Mouse (Mus musculus) induced T-regulatory cell, adult 2 months (primary cell): ENCODE data around the gene Stra8.

Source experiments
- DNase-seq: peaks from one replicate; pipeline ENCODE4 v3.0.0-alpha.2; 2012; ENCODE audit warnings: low read depth

The Stra8 gene

DNA sequence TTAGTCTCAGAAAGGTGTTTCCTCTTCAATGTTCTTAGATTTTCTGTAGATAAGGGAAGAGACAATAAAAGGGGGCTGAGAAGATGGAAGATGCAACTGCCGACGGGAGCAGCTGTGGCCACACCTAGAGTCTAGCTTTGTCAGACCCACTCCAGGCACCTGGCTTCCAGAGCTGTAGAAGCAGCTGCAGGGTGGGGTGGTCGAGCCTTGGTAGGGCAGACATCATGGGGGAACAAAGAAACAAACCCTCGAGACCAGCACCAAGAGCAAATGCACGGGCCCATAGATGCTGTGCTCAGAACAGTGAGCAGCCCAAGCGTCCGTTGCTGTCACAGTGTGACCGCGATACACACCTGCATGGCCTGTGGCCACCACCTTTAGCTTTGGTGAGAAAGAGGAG is 22.5 kb downstream of the Stra8 start:
- no peak for DNase-seq

GRCm38 (mm10) chr6:34943499-34943898 is 23.5 kb downstream of the Stra8 start:
- no peak for DNase-seq

DNA sequence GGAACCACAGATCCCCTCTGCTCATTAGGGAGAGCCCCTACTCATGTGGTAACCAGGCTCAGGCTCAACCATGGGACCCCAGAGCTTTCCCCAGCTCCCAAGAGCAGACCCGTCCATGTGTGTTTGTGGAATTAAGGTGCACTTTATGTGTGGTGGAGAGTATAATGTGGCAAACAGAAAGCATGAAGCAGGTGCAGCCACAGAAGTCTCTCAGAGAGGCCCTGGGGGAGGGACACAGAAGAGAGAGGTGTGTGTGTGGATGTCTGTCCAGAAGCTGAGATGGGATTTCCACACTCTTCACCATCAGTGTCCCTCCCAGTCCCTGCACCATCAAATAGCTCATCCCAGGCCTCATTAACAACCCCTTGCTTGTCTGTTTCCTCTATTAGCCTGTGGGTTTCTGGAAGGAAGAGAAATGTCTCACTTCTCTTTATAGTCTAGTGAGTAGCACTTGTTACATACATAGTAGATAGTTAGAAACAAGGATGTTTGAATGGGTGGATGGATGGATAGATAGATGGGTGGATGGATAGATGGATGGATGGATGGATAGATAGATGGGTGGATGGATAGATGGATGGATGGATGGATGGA is 26.6 kb downstream of the Stra8 start:
- no peak for DNase-seq

- no peak for DNase-seq
Measured at GRCm38 (mm10) chr6:34948461-34948860, 28.5 kb downstream of the Stra8 start.

- no peak for DNase-seq
Measured at GRCm38 (mm10) chr6:34951518-34951917, 31.6 kb downstream of the Stra8 start.

GRCm38 (mm10) chr6:34951956-34952667 is 32.1 kb downstream of the Stra8 start:
- DNase-seq = peak; percentile 15

DNA sequence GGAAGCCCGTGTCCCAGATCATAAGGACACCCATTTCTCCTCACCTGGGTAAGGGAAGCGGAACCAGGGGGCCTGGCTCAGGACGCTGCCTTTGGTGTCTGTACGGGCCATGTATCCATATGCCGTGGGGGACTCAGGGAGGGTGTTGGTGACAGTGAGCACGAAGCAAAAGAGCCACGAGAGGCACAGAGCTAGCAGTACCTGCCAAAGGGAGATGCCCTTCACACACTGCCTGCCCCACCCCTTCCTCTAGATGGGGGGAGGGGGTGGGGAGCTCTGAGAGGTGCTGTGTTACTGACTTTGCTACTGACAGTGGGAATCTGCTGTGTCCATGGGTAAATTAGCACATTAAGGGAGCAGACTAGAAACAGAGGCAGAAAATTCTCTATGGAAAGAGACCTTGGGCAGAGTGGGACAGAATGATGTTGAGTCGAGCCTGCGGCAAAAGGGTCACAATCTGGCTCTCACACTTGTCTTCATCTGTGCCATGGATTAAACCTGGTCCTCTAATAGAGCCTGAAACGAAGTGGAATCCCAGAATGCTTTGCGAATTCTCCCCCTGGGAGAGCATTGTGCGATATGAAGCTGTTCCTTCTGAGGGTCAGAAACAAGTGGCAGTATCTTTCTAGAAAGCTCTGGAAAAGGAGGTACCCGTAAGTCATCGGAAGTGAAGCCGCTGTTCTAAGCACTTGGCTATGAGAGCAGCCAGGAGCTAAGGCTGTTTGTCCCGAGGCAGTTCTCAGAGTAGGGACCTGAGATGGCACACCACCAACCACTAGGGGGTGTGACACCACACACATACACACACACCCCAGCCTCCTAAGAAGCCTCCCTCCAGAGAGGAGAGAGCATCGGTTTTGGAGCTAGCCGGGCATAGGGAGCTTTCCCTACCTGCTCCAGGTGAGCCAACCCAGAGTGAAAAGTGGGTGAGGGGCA is 35.2 kb downstream of the Stra8 start:
- DNase-seq = peak; percentile 73

DNA sequence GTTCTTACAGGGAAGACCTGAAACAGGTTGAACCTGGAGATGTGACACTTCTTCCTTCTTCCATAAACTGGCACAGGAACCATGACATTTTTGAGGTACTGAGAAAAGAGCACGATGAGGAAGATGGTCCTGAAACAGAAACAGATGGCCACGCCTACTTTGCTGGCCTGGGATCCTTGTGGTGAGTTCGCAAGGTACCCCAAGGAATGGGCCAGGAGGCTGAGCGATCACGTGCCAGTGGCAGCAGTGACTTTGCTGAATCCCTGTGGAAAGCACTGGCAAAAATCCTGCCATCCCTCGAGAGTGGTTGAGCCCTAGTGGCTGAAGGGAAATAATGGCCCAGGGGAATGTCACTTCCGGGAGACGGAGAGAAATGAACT is 35.9 kb downstream of the Stra8 start:
- DNase-seq = no peak

DNA sequence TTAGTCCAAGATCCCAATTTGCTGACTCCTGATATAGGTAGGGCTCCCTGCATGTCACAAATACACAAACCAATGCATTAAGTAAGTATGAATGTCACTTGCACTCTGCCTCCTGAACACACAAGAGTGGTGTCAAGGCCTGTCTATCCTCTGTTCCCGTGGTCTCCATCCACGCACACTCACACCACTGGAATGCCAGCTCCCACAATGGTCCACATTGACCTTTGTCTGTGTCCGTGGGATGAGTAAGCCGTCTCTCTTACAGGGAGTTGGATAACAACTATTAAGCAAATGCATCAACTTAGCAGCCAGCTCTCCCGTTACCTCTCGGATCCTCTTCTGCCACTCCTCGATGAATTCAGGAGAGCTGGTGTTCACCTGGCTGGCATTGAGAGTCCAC is 39.2 kb downstream of the Stra8 start:
- no peak for DNase-seq

DNA sequence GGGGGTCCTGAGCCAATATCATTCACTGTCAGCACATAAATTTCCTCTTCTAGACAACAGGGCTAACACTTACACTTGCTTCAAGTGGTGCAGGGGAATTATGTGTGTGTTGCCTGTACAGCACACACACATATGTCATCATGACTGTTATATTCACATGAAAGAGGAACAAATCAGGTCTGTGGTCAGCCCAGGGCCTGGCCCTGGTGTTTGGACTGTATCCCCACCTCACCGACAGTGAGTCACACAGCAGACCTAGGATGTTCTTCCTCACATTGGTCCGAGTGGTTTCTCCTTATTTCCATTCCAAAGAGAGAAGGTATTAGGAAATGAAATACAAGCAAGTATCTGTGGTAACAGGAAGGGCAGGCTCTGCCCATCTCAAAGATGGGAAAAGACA is 44.6 kb downstream of the Stra8 start:
- DNase-seq = no peak

DNA sequence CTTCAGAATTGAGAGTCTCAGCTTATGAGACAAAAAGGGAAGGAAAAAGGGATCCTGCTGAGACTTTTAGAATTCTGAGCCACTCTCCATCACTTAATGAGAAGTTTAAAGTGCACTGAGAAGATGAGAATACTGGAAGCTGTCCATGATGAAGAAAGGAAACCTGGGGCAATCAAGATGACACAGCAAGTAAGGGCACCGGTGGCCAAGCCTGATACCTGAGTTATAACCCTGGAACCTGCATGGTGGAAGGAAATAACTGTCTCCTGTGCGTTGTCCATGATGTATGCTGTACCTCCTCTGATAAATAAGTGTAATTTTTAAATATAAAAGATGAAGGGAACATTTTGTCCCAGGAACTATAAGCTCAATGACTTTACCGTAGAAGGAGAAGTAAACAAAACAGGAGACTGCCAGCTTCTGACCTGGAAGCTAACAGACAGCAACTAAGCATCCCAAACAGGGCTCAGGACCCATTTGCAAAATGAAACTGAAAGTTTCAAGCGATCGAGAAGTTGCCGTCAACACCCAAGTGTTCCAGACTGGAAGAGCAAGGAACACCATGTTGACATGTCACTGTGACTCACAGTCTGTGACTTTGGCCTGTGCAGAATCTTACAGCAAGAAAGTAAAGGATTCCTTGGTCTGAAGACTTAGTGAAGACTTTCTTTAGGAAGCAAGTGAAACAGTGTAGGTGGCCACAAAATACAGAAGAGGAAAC is 46.0 kb downstream of the Stra8 start:
- peak; percentile 52 for DNase-seq

GRCm38 (mm10) chr6:34971181-34971580 is 51.2 kb downstream of the Stra8 start:
- DNase-seq = no peak

- DNase-seq = no peak
Measured at GRCm38 (mm10) chr6:34979291-34979690, 59.3 kb downstream of the Stra8 start.

DNA sequence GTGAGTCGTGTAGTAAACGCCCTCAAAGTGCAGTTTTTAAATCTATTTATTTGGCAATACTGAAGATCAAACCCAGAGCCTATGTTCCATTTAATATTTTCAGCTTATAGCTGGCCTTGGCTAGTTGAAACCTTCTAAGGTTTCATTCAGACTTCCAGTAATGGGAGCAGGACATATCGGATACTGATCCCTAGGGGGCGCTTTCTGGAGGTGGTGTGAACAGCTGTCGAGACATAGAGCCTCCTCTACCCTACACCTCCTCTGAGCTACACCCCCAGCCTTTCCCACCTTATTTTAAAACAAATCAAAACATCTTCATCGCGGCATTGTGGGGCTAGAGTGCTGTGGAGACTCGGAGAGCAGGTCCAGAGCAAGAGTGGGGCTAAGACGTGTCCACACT is 60.7 kb downstream of the Stra8 start:
- no peak for DNase-seq

- DNase-seq = no peak
Measured at GRCm38 (mm10) chr6:34987085-34987645, 67.2 kb downstream of the Stra8 start.

DNA sequence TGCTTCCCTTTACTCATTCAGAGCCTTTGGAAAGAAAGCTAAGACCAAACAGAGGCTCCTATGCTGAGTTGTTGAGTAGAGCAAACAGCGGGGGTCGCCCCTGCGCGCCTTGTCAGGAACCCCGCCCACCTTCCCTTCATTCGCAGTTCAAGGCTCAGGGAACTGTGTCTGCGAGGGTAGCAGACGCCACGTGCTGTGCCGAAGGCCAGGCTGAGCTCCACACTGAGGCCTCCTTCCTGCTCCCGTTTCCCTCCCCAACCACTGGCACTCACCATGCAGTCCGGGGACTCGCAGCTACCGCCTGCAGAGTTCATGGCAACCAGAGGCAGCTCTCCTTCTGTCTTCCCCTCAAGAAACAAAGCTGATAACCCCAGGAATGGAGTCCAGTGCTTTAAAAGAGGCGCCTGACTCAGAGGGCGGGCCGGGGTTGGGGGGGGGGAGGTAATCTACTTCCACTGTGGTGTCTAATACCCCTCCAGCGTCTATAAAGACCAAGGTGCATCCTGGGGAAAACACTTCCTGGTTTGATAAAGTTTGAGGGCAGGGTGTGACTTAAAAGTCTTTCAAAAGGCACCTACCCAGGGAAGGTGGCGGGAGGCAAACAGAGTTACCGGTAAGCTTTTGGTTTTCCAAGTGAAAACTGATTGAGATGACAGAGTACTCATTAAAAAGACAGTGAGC is 68.3 kb downstream of the Stra8 start, which contains the start of gene Slc23a4:
Slc23a4 (minus strand) TSS at position 324 of the 681 bp plus-strand sequence.
- no peak for DNase-seq
